Mouse (Mus musculus): Measurements from ENCODE around the gene Abhd11. TPM values are rescaled to one million over a fixed set of nuclear protein-coding genes. Genes with fewer than 3 reads are reported as not detected.

The Abhd11 gene
- polyA plus RNA-seq (2015; fragmentation: Illumina TruSeq; extraction: RNeasy Lipid Tissue Mini Kit (QIAGEN cat#74804); ENCODE audit: low read depth, low replicate concordance) = 49.6 TPM

GRCm38 (mm10) chr5:135008671-135009589, at the start of gene Abhd11:
Gene Abhd11 (plus strand): TSS chr5:135009152.

GRCm38 (mm10) chr5:134985633-134986297, 23.2 kb upstream of the Abhd11 start, which contains the start of gene Cldn3:
Gene Cldn3 (plus strand): TSS chr5:134986214.

GRCm38 (mm10) chr5:135023344-135024173, 14.6 kb downstream of the Abhd11 start, which contains the start of gene Stx1a:
Gene Stx1a (plus strand): TSS chr5:135023482.

Other genes starting within 250 kb of the Abhd11 start
- gene Tmem270, start 102.4 kb upstream of the Abhd11 start, polyA plus RNA-seq (2015; fragmentation: Illumina TruSeq; extraction: RNeasy Lipid Tissue Mini Kit (QIAGEN cat#74804); ENCODE audit: low read depth, low replicate concordance) = not detected
- gene Cldn13, start 93.6 kb upstream of the Abhd11 start, polyA plus RNA-seq (2015; fragmentation: Illumina TruSeq; extraction: RNeasy Lipid Tissue Mini Kit (QIAGEN cat#74804); ENCODE audit: low read depth, low replicate concordance) = not detected
- gene Mettl27, start 76.8 kb upstream of the Abhd11 start, polyA plus RNA-seq (2015; fragmentation: Illumina TruSeq; extraction: RNeasy Lipid Tissue Mini Kit (QIAGEN cat#74804); ENCODE audit: low read depth, low replicate concordance) = 6.7 TPM
- not detected for gene Cldn4, start 62.2 kb upstream of the Abhd11 start, polyA plus RNA-seq (2015; fragmentation: Illumina TruSeq; extraction: RNeasy Lipid Tissue Mini Kit (QIAGEN cat#74804); ENCODE audit: low read depth, low replicate concordance)
- 0.37 TPM for gene Cldn3, start 22.9 kb upstream of the Abhd11 start, polyA plus RNA-seq (2015; fragmentation: Illumina TruSeq; extraction: RNeasy Lipid Tissue Mini Kit (QIAGEN cat#74804); ENCODE audit: low read depth, low replicate concordance)
- gene Stx1a, start 14.3 kb downstream of the Abhd11 start, polyA plus RNA-seq (2015; fragmentation: Illumina TruSeq; extraction: RNeasy Lipid Tissue Mini Kit (QIAGEN cat#74804); ENCODE audit: low read depth, low replicate concordance) = 262 TPM
- gene Dnajc30, start 55.0 kb downstream of the Abhd11 start, polyA plus RNA-seq (2015; fragmentation: Illumina TruSeq; extraction: RNeasy Lipid Tissue Mini Kit (QIAGEN cat#74804); ENCODE audit: low read depth, low replicate concordance) = 37.6 TPM
- gene Bud23, start 55.8 kb downstream of the Abhd11 start, polyA plus RNA-seq (2015; fragmentation: Illumina TruSeq; extraction: RNeasy Lipid Tissue Mini Kit (QIAGEN cat#74804); ENCODE audit: low read depth, low replicate concordance) = 58.5 TPM
- gene Vps37d, start 69.1 kb downstream of the Abhd11 start, polyA plus RNA-seq (2015; fragmentation: Illumina TruSeq; extraction: RNeasy Lipid Tissue Mini Kit (QIAGEN cat#74804); ENCODE audit: low read depth, low replicate concordance) = 19.8 TPM
- 2.6 TPM for gene Mlxipl, start 80.7 kb downstream of the Abhd11 start, polyA plus RNA-seq (2015; fragmentation: Illumina TruSeq; extraction: RNeasy Lipid Tissue Mini Kit (QIAGEN cat#74804); ENCODE audit: low read depth, low replicate concordance)
- gene Tbl2, start 140.5 kb downstream of the Abhd11 start, polyA plus RNA-seq (2015; fragmentation: Illumina TruSeq; extraction: RNeasy Lipid Tissue Mini Kit (QIAGEN cat#74804); ENCODE audit: low read depth, low replicate concordance) = 13.0 TPM
- gene Bcl7b, start 159.1 kb downstream of the Abhd11 start, polyA plus RNA-seq (2015; fragmentation: Illumina TruSeq; extraction: RNeasy Lipid Tissue Mini Kit (QIAGEN cat#74804); ENCODE audit: low read depth, low replicate concordance) = 59.0 TPM
- 47.8 TPM for gene Baz1b, start 178.1 kb downstream of the Abhd11 start, polyA plus RNA-seq (2015; fragmentation: Illumina TruSeq; extraction: RNeasy Lipid Tissue Mini Kit (QIAGEN cat#74804); ENCODE audit: low read depth, low replicate concordance)
- gene Fzd9, start 242.1 kb downstream of the Abhd11 start, polyA plus RNA-seq (2015; fragmentation: Illumina TruSeq; extraction: RNeasy Lipid Tissue Mini Kit (QIAGEN cat#74804); ENCODE audit: low read depth, low replicate concordance) = 4.9 TPM

Data from brain, adult 10 weeks (tissue).